Mouse (Mus musculus): Measurements from ENCODE around the gene Ctnna3.
"Not testable (repeated sequence)": the region's sequence is repeated elsewhere in the genome, so short reads cannot be mapped to it uniquely, and the experiment has no call there.

Gene Ctnna3

DNA sequence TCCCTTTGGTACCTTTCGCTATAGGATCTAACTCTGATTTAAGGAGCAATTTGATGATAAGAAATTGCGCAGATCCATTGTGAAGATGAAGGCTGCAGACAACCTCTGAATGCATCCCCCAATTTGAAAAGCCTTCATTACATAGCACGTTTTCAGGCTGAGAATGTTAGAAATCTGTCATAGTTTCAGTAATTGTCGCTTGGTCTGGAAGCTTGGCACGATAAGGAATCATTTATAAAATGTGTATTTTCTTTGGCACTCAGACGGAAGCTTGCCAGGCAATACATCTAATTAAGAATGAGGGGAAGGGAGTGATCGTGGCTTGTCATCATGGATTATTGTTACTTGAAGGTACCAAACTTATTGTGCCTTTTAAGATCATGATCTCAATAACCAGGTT, 1511.1 kb downstream of the Ctnna3 start:
- DNase-seq (ENCODE audit: low spot score) = no peak

DNA sequence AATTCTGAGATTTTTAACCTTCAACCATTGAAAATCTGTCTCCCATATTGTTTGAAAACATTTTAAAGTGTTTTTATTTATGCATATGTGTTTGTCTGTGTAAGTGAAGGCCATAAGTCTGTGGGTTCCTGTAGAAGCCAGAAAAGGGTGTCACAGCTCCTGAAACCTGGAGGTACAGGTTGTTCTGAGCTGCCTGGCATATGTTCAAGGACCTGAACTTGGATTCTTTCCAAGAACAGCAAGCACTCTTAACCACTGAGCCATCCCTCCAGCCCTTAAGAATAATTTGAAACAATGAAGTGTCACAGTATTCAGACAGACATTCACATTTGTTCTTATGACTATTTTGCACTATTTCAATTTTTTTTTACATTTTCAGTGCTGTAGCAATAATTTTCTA, 1528.5 kb downstream of the Ctnna3 start:
- no peak for DNase-seq (ENCODE audit: low spot score)

DNA sequence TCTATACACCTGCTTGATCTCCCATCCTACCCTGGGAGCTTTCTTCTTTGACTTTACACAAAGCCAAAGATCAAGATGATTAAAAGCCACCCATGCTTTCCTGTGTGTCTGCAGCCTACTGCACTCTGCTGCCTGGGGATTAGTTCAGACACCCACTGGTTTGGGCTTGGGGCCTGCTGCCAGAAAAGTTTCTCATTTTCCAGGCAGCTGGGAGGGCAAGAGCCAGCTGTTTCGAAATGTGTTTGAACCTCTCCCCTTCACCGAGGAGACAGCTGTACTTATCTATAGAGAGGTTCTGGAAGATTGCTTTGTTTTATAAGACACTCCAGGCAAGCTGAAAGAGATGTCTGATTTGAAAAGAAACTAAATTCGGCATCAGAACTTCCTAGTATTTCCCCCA, 1563.0 kb downstream of the Ctnna3 start:
- DNase-seq (ENCODE audit: low spot score) = no peak

DNA sequence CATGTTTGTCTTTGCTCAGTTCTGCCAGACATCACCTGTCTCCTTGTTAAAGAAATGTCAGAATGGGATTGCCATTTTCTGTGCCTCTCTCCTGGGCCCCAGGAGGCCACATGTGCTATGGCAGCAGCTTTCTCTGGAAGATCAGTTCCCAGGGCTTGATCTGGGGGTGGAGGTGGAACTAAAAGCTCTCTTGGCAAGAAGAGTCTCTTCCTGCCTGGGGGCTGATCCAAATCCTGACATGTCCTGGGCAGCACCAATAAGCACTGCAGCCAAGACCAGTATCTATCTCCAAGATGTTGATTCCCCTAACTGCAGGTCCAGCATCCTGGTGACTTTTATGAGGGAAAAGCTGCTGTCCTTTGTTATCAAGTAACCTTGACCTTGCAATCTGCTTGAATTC, 1583.6 kb downstream of the Ctnna3 start:
- no peak for DNase-seq (ENCODE audit: low spot score)

DNA sequence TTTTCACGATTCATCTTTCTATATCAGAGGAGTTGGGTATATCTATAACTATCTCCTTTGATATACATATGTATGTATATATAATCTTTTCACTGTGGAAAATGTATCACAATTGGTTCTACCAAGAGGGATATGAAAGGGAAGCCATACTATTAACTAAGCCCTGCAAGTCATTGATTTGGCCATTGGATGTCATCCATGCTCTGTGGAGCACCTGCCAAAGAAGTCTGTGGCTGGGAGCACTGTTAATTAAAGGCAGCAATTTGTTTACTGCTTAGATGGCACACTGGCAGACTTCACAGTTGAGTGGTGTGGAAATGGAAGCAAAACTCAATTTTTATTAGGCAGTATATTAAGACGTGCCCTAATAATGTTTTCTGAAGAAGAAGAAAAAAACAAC, 1592.8 kb downstream of the Ctnna3 start:
- DNase-seq (ENCODE audit: low spot score) = no peak

DNA sequence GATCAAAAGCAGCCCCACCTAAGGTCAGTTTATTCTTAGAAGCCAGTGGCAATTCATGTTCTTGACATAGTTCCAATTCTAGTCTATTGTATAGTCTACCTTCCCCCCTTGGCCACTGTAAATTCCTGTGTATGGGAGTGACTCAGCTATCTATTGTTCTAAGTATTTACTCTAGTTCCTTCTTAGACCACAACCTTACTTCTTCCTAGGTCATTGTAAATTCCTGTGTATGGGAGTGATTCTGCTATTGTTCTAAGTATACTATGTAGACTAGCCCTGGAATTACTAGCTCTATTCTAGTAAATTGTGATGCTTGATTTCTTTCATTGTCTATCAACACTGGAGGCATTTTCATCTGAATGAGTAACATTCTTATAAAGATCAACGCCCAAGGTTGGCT, 1603.6 kb downstream of the Ctnna3 start:
- not testable (repeated sequence) for DNase-seq (ENCODE audit: low spot score)
